Mouse (Mus musculus) forebrain, embryonic 15.5 days (tissue): ENCODE measurements at regions not wholly inside any gene's neighbourhood (a gene's known extent, or its start where the extent isn't known, plus 50 kb on each side); places are given as distances from the start of the nearest gene placed in this dataset.

Experiments
- ATAC-seq: fragments of 200-750 bp; cut with Nextera tagmentation; replicated peaks from 2 replicates; pipeline ENCODE4 v1.8.0; 2017; ENCODE audit warnings: mild to moderate bottlenecking, moderate TSS enrichment, moderate library complexity
- H3K27ac ChIP-seq: fragments of 300-500 bp; sonication (generic); replicated peaks from 2 replicates; pipeline ENCODE4 v1.5.1; 2015; ENCODE audit warnings: mild to moderate bottlenecking, inconsistent platforms
- H3K27me3 ChIP-seq: fragments of 300-500 bp; sonication (generic); 2 replicates; pipeline ENCODE4 v1.6.1; 2015; ENCODE audit warnings: inconsistent platforms
- H3K36me3 ChIP-seq: fragments of 300-500 bp; sonication (generic); 2 replicates; pipeline ENCODE4 v1.6.1; 2015; ENCODE audit warnings: mild to moderate bottlenecking, inconsistent platforms
- H3K4me1 ChIP-seq: fragments of 300-500 bp; sonication (generic); 2 replicates; pipeline ENCODE4 v1.6.1; 2015; ENCODE audit warnings: inconsistent platforms
- H3K4me2 ChIP-seq: fragments of 300-500 bp; sonication (generic); replicated peaks from 2 replicates; pipeline ENCODE4 v1.6.1; 2015; ENCODE audit warnings: mild to moderate bottlenecking, inconsistent platforms
- H3K4me3 ChIP-seq: fragments of 300-500 bp; sonication (generic); 2 replicates; pipeline ENCODE4 v1.5.1; 2015; ENCODE audit warnings: mild to moderate bottlenecking, inconsistent platforms
- H3K9ac ChIP-seq: fragments of 300-500 bp; sonication (generic); replicated peaks from 2 replicates; pipeline ENCODE4 v1.6.1; 2015; ENCODE audit warnings: mild to moderate bottlenecking, inconsistent platforms
- H3K9me3 ChIP-seq: fragments of 300-500 bp; sonication (generic); 2 replicates; pipeline ENCODE4 v1.6.1; 2016; ENCODE audit warnings: inconsistent platforms
- WGBS: fragments of 180-500 bp; shearing (Covaris S2); methylation state at CpG from one replicate; pipeline ENCODE4 v1.1.7; 2015; ENCODE audit warnings: mixed read lengths; 5-methylcytosine and 5-hydroxymethylcytosine counted together

DNA sequence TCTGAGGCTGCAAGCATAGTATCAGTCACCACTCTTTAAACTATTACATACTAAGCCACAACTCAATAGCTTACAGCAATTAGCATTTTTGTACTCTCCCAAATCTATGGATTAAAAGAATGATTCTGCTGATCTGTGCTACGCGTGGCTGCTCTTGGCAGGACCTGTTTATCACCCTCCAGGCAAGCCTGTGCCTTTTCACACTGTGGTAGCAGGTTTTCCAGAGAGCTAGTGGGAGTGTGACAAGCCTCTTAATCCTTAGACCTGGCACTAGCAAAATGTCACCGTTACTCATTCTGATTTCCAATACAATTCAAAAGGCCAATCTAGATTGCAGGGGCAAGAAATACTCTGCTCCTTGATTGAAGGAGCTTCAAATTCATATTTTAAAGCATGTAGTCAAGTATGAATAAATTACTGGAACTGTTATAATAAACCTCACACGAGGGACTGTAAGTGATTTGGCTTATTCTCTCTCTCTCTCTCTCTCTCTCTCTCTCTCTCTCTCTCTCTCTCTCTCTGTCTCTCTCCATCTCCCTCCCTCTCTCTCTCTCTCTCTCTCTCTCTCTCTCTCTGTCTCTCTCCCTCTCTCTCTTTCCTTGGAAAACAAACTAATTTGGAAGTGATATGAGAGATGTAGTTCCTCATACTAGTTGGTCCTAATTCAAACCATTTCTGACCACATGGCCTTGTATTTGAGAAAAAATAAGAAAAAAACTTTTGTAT is 286.7 kb upstream of the Ins1 start:
- 26% methylated on average over 4 of the region's 4 CpGs for WGBS
- Histone ChIP-seq H3K36me3 (no peaks in the 10 kb centered on the region), H3K4me1 (peaks cover 5% of the 10 kb centered on the region), H3K27me3 (no peaks in the 10 kb centered on the region), H3K4me2 (no peak overlapping the region), H3K9me3 (no peaks in the 10 kb centered on the region), H3K9ac (no peak overlapping the region), H3K4me3 (no peak overlapping the region), H3K27ac (no peak overlapping the region)
- peak; percentile 71; the same call in 1 of the 2 replicates for ATAC-seq

DNA sequence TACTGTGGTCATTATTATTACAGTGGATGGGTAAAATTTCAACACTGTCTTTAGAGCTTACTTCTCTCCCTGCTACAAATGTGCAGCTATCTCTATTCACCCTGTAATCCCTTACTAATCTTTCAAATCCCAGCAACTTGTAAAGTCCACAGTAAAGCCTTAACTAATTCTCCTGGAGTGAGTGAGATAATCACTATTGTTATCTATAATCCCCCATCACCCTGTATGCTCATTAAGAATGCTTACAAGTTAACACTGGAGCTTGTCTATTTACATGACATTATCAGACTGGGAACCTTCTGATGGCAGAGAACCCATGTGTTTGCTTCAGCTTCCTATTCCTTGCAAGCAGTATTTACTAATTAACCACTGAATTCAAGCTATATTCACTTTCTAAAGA is 266.9 kb upstream of the Ins1 start:
- Histone ChIP-seq H3K27me3 (no peaks in the 10 kb centered on the region), H3K36me3 (no peaks in the 10 kb centered on the region), H3K4me3 (no peak overlapping the region), H3K4me1 (no peaks in the 10 kb centered on the region), H3K9me3 (no peaks in the 10 kb centered on the region), H3K9ac (no peak overlapping the region), H3K27ac (no peak overlapping the region), H3K4me2 (no peak overlapping the region)
- no peak for ATAC-seq
